Mouse (Mus musculus) liver, embryonic 11.5 days (tissue): ENCODE measurements around the gene Hps5. TPM values are rescaled to one million over a fixed set of nuclear protein-coding genes. Genes with fewer than 3 reads are reported as not detected.

Experiments used
- ATAC-seq: fragments of 200-750 bp; cut with Nextera tagmentation; replicated peaks from 2 replicates; pipeline ENCODE4 v1.8.0; 2017; ENCODE audit warnings: moderate number of reproducible peaks, mild to moderate bottlenecking, moderate TSS enrichment, moderate library complexity; ENCODE audit not compliant: low FRiP score
- DNase-seq: peaks from one replicate; pipeline ENCODE4 v3.0.0-alpha.2; 2017; ENCODE audit warnings: low spot score
- H3K27ac ChIP-seq: fragments of 300-500 bp; sonication (generic); 2 replicates; pipeline ENCODE4 v1.5.1; 2014; ENCODE audit warnings: mild to moderate bottlenecking, low read depth, low read length, control low read depth
- H3K27me3 ChIP-seq: fragments of 300-500 bp; sonication (generic); replicated peaks from 2 replicates; pipeline ENCODE4 v1.6.1; 2014; ENCODE audit warnings: low read length, mixed read lengths; ENCODE audit not compliant: control insufficient read depth, insufficient read depth
- H3K36me3 ChIP-seq: fragments of 300-500 bp; sonication (generic); 2 replicates; pipeline ENCODE4 v1.6.1; 2014; ENCODE audit warnings: mild to moderate bottlenecking, low read length, moderate library complexity, mixed read lengths; ENCODE audit not compliant: control insufficient read depth, insufficient read depth
- H3K4me1 ChIP-seq: fragments of 300-500 bp; sonication (generic); replicated peaks from 2 replicates; pipeline ENCODE4 v1.6.1; 2014; ENCODE audit warnings: low read length, mixed read lengths; ENCODE audit not compliant: control insufficient read depth, insufficient read depth
- H3K4me2 ChIP-seq: fragments of 300-500 bp; sonication (generic); 2 replicates; pipeline ENCODE4 v1.6.1; 2014; ENCODE audit warnings: mild to moderate bottlenecking, control low read depth, moderate library complexity
- H3K4me3 ChIP-seq: fragments of 300-500 bp; sonication (generic); 2 replicates; pipeline ENCODE4 v1.5.1; 2014; ENCODE audit warnings: low read depth, low read length, control low read depth
- H3K9ac ChIP-seq: fragments of 300-500 bp; sonication (generic); 2 replicates; pipeline ENCODE4 v1.6.1; 2014; ENCODE audit warnings: low read depth, low read length, control low read depth
- H3K9me3 ChIP-seq: fragments of 300-500 bp; sonication (generic); 2 replicates; pipeline ENCODE4 v1.6.1; 2016; ENCODE audit warnings: low read length, inconsistent platforms, mixed read lengths; ENCODE audit not compliant: control insufficient read depth
- WGBS: fragments of 180-500 bp; shearing (Covaris S2); extraction: QIAGEN DNeasy Blood & Tissue Kit; methylation state at CpG from one replicate; pipeline ENCODE4 v1.1.7; 2014; 5-methylcytosine and 5-hydroxymethylcytosine counted together
- polyA plus RNA-seq: library from polyadenylated mRNA; unstranded; fragments of >200 nt; fragmentation: Nextera tagmentation; extraction: Ambion mirVana; gene quantifications from 2 replicates; pipeline ENCODE4 v1.2.1, GENCODE M21; 2014

Hps5 gene
- 15.5 and 16.7 TPM in 2 replicates for polyA plus RNA-seq

DNA sequence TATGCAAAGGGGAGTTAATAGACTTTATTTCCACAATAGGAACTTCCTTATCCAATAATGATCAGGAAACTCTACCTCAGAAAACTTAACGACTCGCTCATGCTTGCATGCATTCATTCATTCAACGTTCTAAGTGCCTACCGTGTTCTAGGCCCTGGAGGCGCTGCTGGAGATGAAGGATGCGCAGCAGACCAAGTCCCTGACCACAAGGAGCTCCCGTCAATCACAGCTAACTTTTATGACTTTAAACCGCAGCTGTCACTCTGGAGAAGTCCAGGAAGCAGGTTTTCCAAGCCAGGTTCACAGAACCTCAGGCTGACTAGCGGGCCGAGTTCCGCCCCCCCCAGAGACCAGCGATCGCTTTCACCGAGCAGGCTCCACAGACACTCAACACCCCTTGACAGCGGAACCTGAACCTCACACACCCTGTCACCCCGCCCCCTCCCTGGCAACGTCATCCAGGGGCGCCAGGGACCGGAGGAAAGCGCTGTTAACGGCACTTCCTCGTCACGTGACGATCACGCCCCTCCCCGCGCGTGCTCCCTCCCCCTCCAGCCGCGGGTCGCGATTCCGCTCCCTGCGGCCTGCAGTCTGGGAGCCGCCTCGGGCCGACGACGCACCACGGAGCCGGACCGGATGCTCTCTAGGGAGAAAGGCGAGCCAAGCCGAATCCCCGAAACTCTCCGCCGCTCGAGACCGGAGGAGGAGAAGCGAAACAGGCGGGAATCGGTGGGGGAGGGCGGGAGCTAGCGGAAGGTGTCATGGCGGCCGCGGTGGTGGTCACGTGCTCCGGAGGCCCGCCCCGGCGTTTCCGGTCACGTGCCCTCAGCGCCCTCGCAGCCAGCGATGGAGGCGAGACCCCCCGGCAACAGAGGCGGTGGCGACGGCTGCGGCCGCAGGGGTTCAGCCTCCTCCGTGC is at the start of gene Hps5, which contains the start of gene Gtf2h1:
Gene Hps5, minus strand, starts transcription at position 778 of the 919 bp plus-strand sequence.
Gene Gtf2h1, plus strand, starts transcription at position 817 of the 919 bp plus-strand sequence.
- peak within 1 kb of the TSS; percentile 99 for H3K4me3 ChIP-seq
- peak within 1 kb of the TSS; percentile 90 for H3K9ac ChIP-seq
- ATAC-seq = peak; percentile 96
- H3K4me2 ChIP-seq = peak within 1 kb of the TSS; percentile 95
- peaks cover 17% of the 10 kb centered on the region for H3K4me1 ChIP-seq
- peaks cover 7% of the 10 kb centered on the region for H3K36me3 ChIP-seq
- under 1% methylated on average over 75 of the region's 75 CpGs for WGBS
- no peaks in the 10 kb centered on the region for H3K9me3 ChIP-seq
- H3K27me3 ChIP-seq = no peaks in the 10 kb centered on the region
- peak within 1 kb of the TSS; percentile 88 for H3K27ac ChIP-seq
- DNase-seq = peak; percentile 99

DNA sequence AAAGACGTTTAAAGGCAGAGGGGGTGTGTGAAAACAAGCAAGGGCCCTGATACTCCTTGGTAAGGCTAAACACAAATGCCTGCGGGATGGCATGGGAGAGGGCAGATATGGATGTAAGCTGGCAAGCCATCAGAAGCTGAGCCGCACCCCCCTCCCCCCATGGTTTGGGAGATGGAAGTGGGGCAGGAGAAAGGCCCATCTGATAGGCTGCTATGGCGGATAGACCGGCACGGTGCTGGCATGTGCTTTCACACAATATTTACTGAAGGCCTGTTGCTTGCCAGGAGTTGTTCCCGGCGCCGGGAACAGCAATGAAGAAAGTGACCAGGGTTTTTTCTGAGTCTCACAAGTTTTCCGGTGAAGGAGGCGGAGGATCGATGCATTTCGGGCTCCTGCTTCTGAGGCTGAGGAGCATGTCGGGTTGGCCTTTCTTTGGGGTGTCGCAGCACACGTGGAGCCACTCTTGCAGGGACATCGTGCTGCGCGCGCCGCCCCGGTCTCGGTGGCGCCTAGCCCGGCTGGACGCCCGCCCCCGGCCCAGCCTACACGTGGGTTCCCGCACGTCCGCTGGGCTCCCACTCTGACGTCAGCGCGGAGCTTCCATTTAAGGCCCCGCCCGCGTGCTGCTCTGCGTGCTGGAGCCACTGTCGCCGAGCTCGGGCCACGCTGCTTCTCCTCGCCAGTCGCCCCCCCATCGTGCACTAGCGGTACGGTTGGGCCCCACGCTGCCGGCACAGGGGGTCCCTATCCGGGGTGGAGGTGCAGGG is 49.5 kb upstream of the Hps5 start:
- DNase-seq (peak; percentile 94), ATAC-seq (peak; percentile 84)
- peaks cover 23% of the 10 kb centered on the region for H3K4me1 ChIP-seq
- H3K27me3 ChIP-seq = no peaks in the 10 kb centered on the region
- WGBS = under 1% methylated on average over 51 of the region's 51 CpGs
- peaks cover 26% of the 10 kb centered on the region for H3K36me3 ChIP-seq
- peak overlapping the region; percentile 72 for H3K4me3 ChIP-seq
- H3K9me3 ChIP-seq = no peaks in the 10 kb centered on the region
- peak overlapping the region; percentile 87 for H3K4me2 ChIP-seq
- H3K27ac ChIP-seq = peak overlapping the region; percentile 92
- H3K9ac ChIP-seq = peak overlapping the region; percentile 92

DNA sequence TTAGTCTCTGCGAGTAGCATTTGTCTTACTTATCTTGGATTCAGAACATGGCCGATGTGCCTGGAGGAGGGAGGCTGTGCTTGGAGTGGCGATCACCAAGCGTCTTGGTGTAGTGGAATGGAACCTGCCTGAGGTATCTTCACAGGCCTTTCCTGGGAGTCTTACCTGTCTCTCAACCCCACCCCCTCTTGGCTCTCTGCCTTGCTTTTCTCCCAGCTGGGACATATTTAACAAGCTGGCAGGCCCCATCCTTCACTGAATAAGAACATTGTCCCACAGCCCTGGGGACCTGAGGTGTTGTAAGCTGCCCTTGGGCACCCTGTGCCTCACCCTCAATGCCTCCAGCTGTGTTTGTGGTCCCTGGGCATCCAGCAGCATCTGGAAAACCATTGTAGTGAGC is 47.7 kb upstream of the Hps5 start:
- WGBS = 76% methylated on average over 4 of the region's 4 CpGs
- no peak for ATAC-seq
- Histone ChIP-seq H3K27ac (no peak overlapping the region), H3K36me3 (peaks cover 11% of the 10 kb centered on the region), H3K4me1 (peaks cover 41% of the 10 kb centered on the region), H3K4me3 (peak overlapping the region; percentile 5; the same call in 1 of the 2 replicates), H3K27me3 (no peaks in the 10 kb centered on the region), H3K4me2 (no peak overlapping the region), H3K9me3 (no peaks in the 10 kb centered on the region), H3K9ac (no peak overlapping the region)
- DNase-seq = no peak

DNA sequence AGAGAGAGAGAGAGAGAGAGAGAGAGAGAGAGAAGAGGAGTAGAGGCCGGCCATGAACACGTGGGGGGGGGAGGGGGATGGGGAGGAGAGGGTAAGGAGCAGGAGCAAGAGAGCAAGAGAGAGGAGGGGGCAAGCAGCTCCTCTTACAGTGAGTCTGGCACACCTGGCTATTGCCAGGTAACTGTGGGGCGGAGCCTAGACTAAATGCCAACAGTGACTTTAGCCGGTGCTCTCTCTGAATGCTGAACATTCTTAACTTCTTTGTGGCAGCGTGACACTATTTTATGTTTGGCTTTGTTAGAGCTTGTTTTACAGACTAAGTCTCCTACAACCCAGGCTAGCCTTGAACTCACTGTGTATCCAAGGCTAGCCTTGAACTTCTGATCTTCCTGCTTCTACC is 46.4 kb upstream of the Hps5 start:
- Histone ChIP-seq H3K27me3 (no peaks in the 10 kb centered on the region), H3K9me3 (no peaks in the 10 kb centered on the region), H3K36me3 (peaks cover 2% of the 10 kb centered on the region; the same call in 1 of the 2 replicates), H3K27ac (no peak overlapping the region), H3K4me3 (no peak overlapping the region), H3K9ac (no peak overlapping the region), H3K4me1 (peaks cover 47% of the 10 kb centered on the region), H3K4me2 (no peak overlapping the region)
- ATAC-seq = no peak
- WGBS = 46% methylated on average over 5 of the region's 5 CpGs
- DNase-seq = no peak

DNA sequence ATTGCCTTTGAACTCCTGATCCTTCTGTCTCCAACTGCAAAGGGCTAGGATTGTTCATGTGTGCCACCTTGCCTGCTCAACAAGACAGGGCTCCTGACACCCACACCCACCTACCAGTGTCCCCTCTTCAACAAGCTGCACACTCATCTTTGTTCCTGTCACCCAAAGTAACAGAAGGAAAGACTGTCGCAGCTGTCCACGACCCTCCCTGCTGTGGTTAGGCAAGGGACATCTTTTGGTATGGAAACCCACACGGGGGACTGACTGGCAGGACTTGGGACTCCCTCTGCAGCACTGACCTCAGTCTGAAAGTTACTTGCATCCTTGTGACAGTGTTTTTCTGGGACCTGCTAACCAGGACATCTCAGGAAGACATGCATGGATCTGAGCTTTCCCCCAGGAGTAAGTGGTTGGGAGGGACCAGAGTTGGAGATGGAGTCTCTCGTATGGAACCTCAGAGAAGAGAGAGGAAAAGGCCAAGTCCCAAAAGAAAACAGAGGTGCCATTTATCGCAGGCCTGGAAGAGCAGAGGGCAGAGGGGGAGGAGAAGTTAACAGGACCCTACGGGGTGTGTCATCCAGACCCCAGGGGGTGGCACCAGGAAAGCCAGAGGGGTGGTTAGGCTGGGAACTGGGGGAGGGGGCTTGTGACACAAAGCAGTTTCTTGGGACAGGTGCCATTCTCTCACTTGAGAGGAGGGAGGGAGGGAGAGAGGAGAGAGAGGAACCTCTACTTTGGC is 45.1 kb upstream of the Hps5 start, which contains the start of gene Ldha:
Gene Ldha, plus strand, starts transcription at position 689 of the 739 bp plus-strand sequence.
- DNase-seq = no peak
- H3K27me3 ChIP-seq = no peaks in the 10 kb centered on the region
- 26% methylated on average over 6 of the region's 6 CpGs for WGBS
- peaks cover 47% of the 10 kb centered on the region for H3K4me1 ChIP-seq
- no peak within 1 kb of the TSS for H3K9ac ChIP-seq
- H3K4me2 ChIP-seq = no peak within 1 kb of the TSS
- no peaks in the 10 kb centered on the region for H3K36me3 ChIP-seq
- H3K4me3 ChIP-seq = no peak within 1 kb of the TSS
- no peak within 1 kb of the TSS for H3K27ac ChIP-seq
- H3K9me3 ChIP-seq = no peaks in the 10 kb centered on the region
- ATAC-seq = no peak

DNA sequence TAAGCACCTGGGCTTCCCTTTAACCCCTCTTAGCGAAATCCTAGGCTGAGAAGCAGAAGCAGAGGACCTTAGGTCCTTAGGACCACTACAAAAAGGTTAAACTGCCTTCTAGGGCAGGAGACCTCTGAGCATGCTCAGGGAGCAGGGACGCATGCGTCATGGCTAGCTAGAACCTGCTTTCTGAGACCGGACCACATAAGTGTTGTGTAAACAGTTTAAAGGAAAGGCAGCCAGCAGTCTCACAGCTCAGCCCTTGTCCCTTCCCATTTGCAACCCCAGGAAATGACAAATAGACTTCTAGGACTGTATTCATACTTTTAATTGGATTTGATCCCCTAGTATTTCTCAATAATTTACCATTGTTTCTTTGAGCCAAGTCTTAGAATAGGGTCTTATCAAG is 44.5 kb upstream of the Hps5 start:
- no peak for ATAC-seq
- no peaks in the 10 kb centered on the region for H3K36me3 ChIP-seq
- no peak overlapping the region for H3K9ac ChIP-seq
- no peak for DNase-seq
- no peaks in the 10 kb centered on the region for H3K9me3 ChIP-seq
- no peaks in the 10 kb centered on the region for H3K27me3 ChIP-seq
- H3K27ac ChIP-seq = no peak overlapping the region
- peaks cover 46% of the 10 kb centered on the region for H3K4me1 ChIP-seq
- H3K4me3 ChIP-seq = no peak overlapping the region
- 45% methylated on average over 4 of the region's 4 CpGs for WGBS
- no peak overlapping the region for H3K4me2 ChIP-seq

DNA sequence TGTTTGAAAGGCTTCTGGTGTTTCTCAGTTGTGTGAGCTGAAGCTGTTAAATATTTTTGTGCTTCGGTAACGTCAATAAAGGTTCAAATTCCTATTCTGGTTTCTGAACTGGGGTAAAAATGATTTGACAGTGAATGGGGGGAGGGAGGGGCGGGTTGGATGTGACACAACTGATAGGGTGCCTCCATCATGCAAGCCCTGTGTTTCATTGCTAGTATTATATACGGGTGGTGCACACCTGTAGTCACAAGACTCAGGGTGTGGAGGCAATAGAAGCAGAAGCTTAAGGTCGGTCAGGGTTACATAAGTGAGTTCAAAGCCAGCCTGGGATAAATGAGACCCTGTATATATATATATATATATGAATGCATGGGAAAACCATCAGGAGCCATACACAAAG is 44.0 kb upstream of the Hps5 start:
- DNase-seq = no peak
- Histone ChIP-seq H3K27ac (no peak overlapping the region), H3K9ac (no peak overlapping the region), H3K27me3 (no peaks in the 10 kb centered on the region), H3K36me3 (no peaks in the 10 kb centered on the region), H3K9me3 (no peaks in the 10 kb centered on the region), H3K4me1 (peaks cover 42% of the 10 kb centered on the region), H3K4me3 (no peak overlapping the region), H3K4me2 (no peak overlapping the region)
- WGBS = 65% methylated on average over 5 of the region's 5 CpGs
- no peak for ATAC-seq

DNA sequence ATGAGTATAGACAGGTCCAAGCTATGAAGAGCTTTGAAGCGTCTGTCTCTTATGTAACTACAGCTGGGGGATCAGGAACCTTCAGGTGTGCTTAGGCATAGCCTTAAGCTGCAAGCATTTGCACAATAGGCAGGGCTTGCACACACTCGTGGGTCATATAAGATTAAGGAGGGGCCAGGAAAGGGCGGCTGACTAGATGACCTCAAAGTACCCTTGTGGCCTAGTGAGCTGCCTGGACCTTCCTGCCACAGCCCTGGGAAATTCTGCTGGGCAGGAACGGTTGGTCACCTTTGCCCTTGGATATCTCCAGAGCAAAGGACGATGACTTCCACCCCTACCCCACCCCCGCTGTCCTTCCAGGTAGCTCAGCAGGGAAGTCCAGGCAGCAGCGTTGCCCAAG is 43.6 kb upstream of the Hps5 start:
- peaks cover 38% of the 10 kb centered on the region for H3K4me1 ChIP-seq
- no peak overlapping the region for H3K4me3 ChIP-seq
- no peak for DNase-seq
- H3K4me2 ChIP-seq = no peak overlapping the region; the same call in 1 of the 2 replicates
- H3K36me3 ChIP-seq = no peaks in the 10 kb centered on the region
- H3K9ac ChIP-seq = no peak overlapping the region; the same call in 1 of the 2 replicates
- WGBS = 34% methylated on average over 7 of the region's 7 CpGs
- H3K27ac ChIP-seq = peak overlapping the region; percentile 57; the same call in 1 of the 2 replicates
- H3K9me3 ChIP-seq = no peaks in the 10 kb centered on the region
- H3K27me3 ChIP-seq = no peaks in the 10 kb centered on the region
- ATAC-seq = no peak
